Mouse (Mus musculus) MEL-GATA-1-ER (cell line): Measurements from ENCODE around the gene Ifit1.

ENCODE experiments used
- DNase-seq: peaks from one replicate; pipeline ENCODE4 v3.0.0-alpha.2; 2012; ENCODE audit warnings: low read depth; ENCODE audit errors: extremely low read depth

The Ifit1 gene

GRCm38 (mm10) chr19:34655227-34655805, 14.6 kb downstream of the Ifit1 start:
- DNase-seq = no peak

- DNase-seq = peak; percentile 87
These were observed 16.0 kb downstream of the Ifit1 start for GRCm38 (mm10) chr19:34656511-34657298.

GRCm38 (mm10) chr19:34662067-34662507, 21.4 kb downstream of the Ifit1 start:
- DNase-seq = peak; percentile 76

- DNase-seq = no peak
These were observed 22.1 kb downstream of the Ifit1 start for GRCm38 (mm10) chr19:34662740-34663139.

- DNase-seq = no peak
These were observed 25.5 kb downstream of the Ifit1 start for GRCm38 (mm10) chr19:34666127-34666526.

GRCm38 (mm10) chr19:34673476-34673875, 32.8 kb downstream of the Ifit1 start:
- DNase-seq = no peak

GRCm38 (mm10) chr19:34678428-34678827, 37.8 kb downstream of the Ifit1 start:
- peak; percentile 59 for DNase-seq

- peak; percentile 18 for DNase-seq
These were observed 44.2 kb downstream of the Ifit1 start for GRCm38 (mm10) chr19:34684857-34685256.

- DNase-seq = no peak
These were observed 44.9 kb downstream of the Ifit1 start for GRCm38 (mm10) chr19:34685530-34685929.

- no peak for DNase-seq
These were observed 50.7 kb downstream of the Ifit1 start for GRCm38 (mm10) chr19:34691402-34691801.

GRCm38 (mm10) chr19:34696352-34696986, 55.8 kb downstream of the Ifit1 start:
- peak; percentile 17 for DNase-seq

GRCm38 (mm10) chr19:34697461-34697860, 56.8 kb downstream of the Ifit1 start:
- DNase-seq = no peak

GRCm38 (mm10) chr19:34698432-34698831, 57.8 kb downstream of the Ifit1 start:
- DNase-seq = no peak

- DNase-seq = no peak
These were observed 58.2 kb downstream of the Ifit1 start for GRCm38 (mm10) chr19:34698852-34699251.

- no peak for DNase-seq
These were observed 58.6 kb downstream of the Ifit1 start for GRCm38 (mm10) chr19:34699300-34699699.
